Mouse (Mus musculus) cerebellum, postnatal 25 days (tissue): ENCODE measurements around the gene Gm826.

Experiments
- DNase-seq, 2 experiments: peaks; one replicate each; pipeline ENCODE4 v3.0.0; 2021; ENCODE audit warnings: mixed read lengths in 2 of 2

Gm826 gene

DNA sequence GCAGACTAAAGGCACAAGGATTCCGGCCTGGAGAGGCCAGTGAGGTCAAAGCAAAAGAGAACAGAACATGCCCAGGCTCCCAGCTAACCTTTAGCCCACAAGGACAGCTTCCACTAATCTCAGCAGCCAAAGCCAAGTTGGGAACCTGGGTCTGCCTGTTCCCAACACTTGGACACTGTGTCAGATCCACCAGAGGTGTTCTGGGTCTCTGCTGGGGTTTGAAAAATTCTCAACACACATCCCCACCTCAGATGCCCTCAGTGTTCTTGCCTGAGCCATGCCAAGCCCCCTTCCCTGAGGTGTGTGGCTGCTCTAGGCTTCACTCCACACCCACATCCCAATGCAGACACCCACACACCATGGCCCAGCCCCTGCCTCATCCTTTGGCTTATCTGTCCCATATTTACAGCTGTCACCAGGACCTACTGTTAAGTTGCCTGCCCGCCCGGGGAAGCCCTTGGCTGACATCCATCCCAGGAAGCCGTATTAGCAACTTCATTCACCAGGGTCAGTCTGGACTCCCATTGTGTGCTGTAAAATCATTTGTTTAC, at the start of gene Gm826:
Gene Gm826 (minus strand): TSS at position 52 of the 551 bp plus-strand sequence.
- DNase-seq, result no peak

DNA sequence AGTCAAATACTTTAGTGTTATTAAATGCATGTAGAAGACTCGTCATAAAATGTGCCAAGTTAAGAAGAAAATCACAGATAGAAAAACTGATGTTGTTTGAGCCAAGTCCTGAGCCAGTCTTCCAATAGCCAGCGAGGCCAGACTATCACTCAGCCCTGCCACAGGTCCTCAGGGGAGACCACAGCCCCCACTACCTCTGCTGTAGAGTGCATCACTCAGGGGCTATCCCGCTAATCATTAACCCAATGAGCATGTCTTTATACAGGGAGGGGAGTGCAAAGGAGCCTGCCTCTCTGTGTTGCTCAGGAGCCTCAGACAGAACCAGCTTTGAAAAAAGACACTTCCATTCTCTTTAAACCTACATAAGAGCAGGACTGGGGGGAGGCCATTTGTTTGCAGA, 49.5 kb upstream of the Gm826 start:
- no peak for DNase-seq

DNA sequence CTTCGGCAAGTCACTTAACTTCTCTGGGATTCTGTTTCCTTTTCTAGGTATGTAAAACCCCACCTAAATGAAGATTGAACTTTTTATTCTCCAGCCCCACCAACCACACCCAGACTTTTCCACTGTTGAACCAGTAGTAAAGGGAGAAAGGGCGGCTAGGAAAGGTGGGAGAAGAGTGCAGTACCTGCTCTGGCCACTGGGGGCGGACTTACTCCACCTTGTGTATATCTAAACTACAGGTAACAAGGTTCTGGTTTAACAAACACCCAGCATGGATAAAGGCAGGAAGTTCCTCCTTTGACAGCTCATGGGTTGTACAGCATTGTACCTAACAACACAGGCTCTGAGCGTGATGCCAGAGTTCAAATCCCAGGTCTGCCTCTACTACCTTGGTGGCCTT, 44.3 kb upstream of the Gm826 start:
- DNase-seq, result peak; percentile 40 to 70

DNA sequence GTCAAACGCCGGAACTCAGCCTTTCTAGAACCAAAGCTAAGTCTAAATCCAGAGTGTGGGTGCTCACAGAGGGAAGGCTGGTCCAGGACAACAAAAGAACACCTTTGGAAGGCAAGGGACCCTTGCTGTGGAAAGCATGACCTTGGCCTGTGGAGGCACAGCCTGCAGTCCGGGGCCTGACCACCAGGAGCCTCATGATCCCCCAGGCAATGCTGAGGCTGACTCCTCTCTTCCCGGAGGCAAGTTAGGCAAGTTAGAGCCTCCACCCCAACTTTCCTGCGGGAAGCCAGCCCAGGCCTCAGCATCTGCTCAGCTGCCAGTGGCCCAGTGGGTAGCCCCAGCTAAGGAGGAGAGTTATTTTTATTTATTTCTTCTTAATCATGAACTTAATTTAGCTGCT, 42.3 kb upstream of the Gm826 start:
- DNase-seq, result no peak

DNA sequence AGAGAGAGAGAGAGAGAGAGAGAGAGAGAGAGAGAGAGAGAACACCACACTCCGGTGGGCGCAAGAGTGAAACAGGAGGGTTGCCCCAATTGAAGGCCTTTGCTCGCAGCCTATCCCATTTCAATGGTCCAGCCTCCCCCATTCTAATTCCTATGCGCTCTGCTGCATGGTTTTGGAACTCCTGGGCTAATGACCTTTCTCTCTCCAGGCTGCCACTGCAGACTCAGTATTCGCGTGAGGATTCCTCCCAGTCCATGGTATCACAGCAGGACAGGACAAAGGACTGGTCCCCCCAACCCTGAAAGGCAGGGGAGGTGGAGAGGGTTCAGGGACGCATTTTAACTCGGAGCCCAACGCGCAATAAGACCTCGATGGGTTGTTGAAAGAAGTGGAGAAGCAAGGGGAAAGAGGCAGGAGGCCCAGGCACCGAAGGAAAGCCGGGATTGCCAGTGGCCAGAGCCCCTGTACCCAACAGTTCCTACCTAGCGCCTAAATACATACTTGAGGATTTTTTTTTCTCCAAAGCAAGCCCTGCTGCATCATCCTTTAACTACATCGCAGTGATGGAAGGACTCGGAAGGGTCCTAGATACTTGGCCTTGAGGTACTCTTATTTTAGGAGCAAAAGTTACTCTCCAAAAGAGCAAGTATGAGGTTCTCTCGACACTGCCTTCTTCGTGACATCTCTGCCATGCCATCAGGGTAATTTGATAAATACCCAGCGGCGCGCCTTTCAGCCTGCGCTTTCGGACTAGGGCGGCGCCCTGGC, 35.9 kb upstream of the Gm826 start:
- DNase-seq, result no peak

DNA sequence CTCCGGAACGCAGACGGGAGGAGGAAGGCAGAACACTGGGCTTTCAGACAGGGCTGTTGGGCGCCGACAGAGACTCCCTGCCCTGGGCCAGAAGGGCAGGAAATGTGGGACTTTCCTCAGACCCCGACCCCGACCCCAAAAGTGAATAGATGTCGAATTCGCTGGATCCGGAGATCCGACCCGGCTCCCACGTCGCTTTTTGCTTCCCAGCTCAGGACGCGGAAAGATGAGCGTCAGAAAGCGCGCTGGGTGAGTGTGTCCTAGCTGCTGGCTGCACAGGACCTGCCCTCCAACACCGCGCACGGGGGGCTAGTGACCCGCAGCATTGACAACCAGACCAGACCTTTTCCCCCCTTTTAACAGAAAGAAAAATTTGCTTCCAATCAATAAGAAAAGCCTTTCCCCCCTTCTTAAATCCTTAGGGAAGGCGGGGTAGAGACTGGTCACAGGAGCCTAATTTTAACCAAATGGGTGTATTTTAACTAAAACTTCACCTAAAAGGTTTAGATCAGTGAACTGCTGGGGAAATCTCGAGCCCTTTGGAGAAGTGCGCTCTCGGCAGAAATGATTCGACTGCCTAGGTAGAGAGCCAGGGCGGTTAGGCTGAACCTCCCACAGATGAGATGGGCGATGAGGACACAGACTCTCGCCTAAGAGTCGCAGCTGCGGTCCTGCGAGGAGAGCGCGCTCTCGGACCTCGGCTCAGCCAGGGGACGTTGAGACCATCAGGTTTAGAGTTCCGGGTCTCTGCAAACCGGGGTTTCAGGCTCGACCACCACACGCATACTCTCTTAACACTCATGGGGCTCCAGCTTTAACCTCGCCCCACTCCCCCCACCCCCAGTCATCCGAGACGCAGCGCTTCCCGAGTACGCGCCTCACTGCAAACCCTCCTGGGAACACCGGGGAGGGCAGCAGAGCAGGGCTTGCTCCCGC, 34.7 kb upstream of the Gm826 start:
- no peak for DNase-seq

DNA sequence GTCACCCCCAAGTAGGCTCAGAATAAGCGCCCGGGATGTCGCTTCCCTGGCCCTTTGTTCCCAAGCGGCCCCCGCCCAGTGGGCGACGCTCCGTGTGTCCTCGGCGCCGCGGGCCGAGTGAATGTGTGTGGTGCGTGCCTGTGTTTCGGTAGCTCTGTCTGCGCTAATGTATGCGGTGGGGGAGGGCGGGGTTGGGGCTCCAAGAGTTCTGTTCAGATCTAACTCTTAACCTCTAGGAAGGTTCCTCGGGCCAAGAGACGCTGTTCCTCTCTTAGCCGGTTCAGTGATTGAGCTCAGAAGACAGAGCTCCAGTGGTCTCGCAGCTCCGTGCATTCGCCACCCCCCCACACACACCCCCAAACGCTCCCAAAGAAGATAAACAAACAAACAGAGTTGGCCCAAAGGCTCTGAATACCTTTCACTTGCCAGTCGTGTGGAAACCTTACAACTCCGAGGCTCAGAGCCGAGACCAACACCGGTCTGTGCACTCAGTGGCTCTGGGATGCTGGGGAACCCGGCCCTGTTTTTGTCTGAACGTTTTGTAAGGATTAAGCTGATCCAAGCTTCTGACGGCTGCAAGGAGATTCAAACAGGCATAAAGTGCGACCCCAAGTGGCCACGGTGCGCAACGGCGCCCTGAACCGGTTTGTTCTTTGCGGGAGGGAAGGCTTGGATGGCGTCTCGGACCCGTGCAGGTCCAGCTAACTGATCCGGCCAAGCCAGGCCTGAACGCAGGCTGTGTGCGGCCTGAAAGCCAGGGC, 33.7 kb upstream of the Gm826 start:
- DNase-seq, result peak; percentile 79 to 86

DNA sequence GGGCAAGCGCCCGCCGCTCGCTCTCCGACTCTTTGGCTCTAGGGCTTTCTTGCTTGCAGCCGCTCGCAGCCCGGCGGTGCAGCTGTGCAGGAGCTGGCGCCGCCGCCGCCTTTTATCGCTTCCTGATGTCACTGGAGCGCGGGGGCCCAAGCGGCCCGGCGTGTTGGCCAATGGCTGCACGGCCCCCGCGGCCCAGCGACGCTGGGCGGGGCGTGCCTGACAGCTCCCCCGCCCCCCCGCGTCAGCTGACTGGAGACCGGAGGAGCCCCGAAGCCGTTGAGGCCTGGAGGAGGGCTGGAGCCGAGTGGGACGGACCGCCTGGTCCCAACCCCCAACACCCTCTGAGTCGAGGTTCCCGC, 33.0 kb upstream of the Gm826 start, which contains the start of gene Mafb:
Gene Mafb (minus strand): TSS at position 86 of the 359 bp plus-strand sequence.
- DNase-seq, result peak; percentile 59 to 72

DNA sequence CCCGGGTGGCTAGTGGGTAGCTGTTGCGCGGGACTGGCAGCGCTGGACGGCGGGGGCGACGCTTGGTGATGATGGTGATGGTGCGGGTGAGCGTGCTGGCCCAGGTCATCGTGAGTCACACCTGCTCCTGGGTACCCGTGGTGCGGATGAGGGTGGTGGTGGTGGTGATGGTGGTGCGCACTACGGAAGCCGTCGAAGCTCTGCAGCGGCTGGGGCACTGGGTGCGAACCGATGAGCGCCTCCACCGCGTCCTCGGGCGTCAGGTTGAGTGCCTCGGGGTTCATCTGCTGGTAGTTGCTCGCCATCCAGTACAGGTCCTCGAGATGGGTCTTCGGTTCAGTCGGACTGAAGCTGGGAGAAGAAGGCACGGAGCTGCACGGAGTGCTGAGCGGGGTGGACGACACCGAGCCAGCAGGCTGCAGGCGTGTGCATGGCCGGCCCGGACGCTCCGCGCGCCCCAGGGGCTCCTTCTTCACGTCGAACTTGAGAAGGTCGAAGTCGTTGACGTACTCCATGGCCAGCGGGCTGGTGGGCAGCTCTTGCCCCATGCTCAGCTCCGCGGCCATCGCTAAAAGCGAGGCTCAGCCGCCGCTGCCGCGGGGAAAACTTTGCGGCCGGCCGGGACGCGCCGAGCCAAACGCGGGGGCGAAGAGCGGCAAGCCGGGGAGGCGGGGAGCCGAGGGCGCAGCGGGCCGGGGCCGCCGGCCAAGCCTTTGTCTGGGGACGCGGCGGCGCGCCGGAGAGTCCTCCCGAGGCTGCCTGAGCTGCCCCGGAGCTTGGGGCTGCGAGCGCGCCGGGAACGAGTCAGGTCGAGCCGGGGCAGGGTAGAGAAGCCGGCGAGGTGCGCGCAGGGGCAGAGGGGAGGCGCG, 32.4 kb upstream of the Gm826 start:
- no peak for DNase-seq

DNA sequence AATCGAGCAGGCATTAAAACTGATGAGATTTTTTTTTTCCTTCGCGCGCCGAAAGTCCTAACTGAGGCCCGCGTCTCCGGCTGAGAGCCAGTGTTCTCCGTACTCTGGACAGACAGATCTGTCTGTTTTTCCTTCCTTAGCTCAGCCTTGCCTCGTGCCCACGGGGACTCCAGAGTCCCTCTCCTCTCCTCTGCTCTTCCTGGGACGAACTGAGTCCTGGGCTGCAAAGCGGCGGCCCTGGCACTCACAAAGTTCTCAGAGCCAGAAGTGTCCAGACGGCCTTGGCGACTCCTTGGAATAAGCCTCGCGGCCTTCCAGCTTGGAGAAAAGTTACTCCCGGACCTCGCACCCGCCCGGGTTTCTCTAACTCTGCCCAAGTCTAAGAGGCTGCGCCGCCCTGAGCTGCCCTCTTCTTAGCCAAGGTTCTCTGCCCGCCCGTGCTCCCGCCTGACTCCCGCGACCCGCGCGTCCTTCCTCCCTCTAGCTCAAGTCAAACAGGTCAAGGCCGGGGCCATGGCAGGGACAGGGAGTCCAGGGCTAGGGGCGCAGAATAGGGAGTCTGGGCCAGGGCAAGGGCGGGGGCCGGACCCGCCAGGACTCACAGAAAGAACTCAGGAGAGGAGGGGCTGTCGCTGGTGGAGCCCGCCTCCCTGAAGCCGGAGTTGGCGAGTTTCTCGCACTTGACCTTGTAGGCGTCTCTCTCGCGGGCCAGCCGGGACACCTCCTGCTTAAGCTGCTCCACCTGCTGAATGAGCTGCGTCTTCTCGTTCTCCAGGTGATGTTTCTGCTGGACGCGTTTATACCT, 31.3 kb upstream of the Gm826 start:
- no peak for DNase-seq

DNA sequence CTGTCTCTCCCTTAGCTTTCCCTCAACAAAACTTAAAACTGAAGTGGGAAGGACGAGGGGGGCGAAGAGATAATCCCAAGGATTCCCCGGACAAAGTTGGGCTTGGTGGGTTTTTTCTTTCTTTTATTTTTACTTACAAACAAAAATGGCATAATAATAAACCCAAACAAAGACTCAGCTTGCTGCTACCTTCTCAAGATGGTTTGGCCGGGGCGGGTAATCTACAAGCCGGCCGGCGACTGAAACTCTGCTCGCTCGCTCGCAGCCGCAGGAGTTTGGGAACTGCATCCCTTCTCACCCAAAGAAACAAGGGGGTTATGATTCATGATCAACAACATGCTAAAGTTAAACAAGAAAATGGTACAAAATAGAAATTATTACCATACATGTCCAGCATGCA, 30.7 kb upstream of the Gm826 start:
- no peak for DNase-seq

DNA sequence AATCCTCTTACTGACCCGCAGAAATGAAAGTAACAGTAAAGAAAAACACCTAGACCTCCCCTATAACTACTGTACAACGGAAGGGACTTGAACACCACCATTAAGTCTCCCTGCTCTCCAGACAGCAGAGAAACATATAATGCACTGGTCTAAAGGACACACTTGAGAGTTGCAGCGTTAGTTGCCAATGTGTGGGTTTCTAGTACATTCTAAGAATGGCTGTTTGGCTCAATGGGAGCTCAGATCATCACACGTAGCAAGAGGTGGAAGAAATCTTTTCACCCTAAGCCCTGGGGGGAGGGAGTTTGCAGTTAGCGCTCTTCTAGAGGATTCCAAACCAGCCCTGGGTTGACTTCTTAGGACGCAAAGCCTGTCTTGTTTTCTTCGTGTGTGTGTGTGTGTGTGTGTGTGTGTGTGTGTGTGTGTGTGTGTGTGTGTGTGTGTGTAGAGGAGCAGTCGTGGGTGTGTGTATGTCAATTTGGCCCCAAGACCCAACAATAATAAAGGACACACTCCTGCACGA, 30.2 kb upstream of the Gm826 start:
- no peak for DNase-seq

DNA sequence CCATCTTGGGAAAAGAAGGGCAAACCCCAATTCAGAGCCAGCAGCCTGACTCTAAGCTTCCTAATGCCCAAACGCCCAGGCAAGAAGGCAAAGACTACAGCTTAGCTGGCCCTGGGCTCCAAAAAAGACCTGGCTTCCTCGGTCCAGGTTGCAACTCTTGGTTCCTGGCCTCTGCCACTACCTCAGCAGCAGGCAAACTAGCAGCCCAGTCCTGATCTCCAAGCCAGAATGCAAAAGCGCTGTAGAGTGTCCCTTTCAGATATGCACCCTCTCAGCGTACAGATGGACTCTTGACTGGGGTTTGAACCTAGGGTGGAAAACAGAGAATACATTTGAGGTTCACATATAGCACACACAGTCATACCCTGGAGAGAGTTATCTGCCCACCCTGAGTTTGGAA, 29.2 kb upstream of the Gm826 start:
- no peak for DNase-seq

DNA sequence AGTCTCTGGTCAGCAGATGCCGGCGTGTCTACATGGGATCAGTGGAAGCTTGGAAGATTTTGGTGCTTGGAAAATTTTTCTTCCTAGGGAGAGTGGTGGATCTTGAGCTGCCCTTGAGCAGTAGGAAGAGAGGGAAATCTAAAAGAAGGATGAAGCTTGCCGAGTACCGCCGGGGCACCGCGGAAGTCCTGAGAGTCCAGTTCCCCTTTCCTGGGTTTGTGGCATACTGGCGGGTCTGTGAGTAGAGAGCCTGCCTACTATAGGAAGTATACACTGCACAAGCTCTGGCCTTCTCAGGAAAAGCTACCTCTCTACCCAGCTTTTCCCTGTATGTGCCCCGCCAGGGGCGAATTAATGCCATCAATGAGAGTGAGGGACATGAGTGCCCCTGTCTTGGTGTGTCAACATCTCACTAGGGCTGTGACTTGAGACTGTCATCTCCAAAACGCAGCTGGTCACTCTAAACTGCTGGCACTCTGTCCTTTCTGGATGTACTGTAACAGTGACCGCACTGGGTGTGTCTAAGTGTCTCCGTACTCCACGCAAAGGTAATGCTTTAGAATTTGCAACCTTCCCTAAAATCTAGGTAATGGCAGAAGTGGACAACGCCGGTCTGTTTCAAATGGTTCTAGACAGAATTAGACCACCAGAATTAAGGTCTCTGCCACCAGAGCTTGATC, 27.6 kb upstream of the Gm826 start:
- no peak for DNase-seq

DNA sequence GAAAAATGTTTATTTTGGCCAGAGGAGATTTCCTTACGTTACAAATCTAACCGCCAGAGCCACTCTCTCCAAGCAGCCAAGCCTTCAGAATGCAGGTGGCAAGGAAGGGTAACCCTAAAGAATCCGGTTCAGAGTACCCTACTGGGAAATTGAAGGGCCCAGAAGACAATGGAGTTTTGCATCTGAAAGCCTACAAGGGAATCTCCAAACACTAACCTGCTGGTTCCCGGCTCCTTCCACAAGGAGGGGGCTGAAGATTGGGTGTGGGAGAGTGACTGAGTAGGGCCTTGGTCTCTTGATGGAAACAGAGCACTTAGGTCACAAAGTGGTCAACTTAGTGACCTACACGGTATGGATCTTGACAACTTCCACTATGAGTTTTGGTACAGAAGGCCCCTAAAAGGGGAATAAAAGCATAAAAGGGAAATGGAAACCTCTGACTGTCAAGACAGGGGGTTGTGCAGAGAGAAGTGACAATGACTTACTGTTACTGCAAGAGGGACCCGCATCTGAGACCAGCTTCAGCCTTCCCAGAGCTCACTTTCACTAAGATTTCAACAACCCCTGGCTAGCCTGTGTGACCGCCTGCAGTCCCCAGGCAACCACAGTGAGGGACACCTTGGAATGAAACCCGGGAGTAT, 26.4 kb upstream of the Gm826 start:
- DNase-seq, result no peak

DNA sequence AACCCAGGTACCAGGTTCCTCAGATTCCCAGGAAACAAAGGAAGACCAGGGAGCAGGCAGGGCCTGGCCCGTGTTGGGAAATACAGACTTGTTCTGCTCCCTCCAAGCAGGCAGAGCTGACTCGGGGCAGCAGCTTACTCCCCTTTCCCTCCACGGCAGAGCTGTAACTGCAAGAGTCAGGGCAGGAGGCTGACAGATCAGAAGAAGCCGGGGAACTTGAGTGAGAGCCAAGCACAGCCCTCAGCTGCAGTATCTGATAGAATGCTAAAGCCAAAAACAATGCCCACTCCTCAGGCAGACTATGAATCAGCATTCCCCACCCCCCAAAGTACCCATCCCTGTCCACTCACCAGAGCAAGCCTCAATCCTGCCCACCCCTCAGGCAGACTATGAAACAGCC, 24.9 kb upstream of the Gm826 start:
- DNase-seq, result no peak

DNA sequence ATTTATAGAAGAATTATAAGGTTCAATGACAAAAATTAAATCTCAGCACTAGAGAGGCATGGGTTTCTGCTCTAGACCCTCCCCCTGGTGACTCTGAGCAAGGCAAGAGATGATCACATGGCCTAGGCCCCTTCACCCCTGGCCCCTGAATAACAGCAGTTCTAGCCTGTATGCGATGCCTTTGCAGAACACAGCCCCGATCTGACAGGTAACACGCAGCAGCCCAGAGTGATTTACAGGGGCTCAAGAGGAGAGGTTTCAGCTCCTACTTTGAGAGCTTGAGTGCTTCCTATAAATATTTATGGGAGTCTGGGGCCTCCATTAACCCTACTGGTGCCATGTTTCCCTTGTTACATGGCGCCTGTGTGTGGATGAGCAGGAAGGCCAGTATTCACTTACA, 23.5 kb upstream of the Gm826 start:
- DNase-seq, result no peak

DNA sequence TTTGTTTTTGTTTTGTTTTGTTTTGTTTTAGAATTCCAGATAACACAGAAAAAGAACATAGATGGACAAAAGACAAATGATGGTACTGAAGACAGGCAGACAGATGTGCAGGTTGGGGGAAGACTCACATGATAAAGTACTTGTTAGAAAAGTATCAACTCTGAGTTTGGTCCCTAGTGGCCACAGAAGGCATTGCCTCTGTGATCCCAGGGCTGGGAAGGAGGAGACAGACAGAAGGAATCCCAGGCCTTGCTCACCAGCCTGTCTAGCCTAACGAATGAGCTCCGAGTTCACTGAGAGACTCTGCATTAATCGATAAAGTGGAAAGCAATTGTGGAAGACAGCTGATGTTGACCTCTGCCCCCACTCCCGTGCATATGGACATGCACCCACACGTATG, 22.2 kb upstream of the Gm826 start:
- no peak for DNase-seq

DNA sequence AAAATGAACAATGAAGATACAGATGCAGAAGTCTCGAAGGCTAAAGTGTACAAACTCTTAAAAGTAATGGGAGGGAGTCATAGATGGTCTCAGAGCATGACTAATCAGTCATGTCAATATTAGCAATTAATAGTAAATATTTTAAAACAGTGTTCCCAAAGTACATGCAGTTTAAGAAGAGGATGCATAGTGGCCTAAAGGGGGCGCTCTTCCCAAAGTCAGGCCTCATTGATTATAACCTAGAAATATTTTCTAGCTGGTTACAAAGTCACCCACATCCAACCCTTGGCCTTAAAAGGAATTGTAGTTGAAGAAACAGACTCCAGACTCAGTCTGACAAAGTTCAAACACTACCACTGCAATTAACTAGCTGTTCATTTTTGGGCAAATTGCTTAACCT, 20.4 kb upstream of the Gm826 start:
- no peak for DNase-seq

DNA sequence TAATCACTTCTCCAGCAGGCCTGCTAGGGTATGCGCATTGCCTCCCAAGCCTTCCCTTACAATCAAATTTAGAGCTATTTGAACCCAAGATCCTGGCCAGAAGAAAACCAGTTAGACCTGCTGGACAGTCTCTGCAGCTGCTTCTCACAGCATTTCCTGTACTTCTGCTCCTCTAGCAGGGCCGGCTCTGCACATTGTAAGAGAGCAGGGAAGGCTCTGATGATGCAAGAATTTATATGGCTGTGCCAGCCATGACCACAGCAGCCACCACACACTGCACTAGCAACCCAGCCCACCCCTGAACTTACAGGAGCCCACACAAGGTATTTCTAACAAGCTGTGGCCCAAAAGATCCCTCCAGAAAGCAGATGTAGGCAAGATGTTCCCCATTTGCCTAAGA, 19.6 kb upstream of the Gm826 start:
- DNase-seq, result no peak
